Mouse (Mus musculus): Measurements from ENCODE around the gene Sde2.

DNA sequence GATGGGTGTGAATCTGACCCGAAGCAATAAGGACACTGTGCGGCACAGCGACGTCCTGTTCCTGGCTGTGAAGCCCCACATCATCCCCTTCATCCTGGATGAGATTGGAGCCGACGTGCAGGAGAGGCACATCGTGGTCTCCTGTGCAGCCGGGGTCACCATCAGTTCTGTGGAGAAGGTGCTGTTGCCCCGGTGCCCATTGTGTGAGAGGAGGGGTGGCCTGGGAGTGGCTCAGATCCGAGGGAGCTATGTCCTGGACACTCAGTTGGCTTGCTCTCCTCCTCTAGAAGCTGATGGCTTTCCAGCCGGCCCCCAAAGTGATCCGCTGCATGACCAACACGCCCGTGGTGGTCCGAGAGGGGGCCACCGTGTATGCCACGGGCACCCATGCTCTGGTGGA lies 54.9 kb downstream of the Sde2 start:
- no peak for TF ChIP-seq CTCF (IDR thresholded peaks at IDR 0.05; ENCODE audit: insufficient read depth, low read length)
- no peak for TF ChIP-seq POLR2A (IDR thresholded peaks at IDR 0.05; ENCODE audit: borderline replicate concordance, extremely low read depth, low read depth, low read length)
